Mouse (Mus musculus) monocyte, adult 5-6 weeks (primary cell): ENCODE data around the gene Phyh. TPM values are rescaled to one million over a fixed set of nuclear protein-coding genes. Genes with fewer than 3 reads are reported as not detected.

Experiments used
- ATAC-seq: fragments of 153-309, 156-312 bp; replicated peaks from 2 replicates; pipeline ENCODE4 v1.8.0; 2017; ENCODE audit warnings: mild to moderate bottlenecking; ENCODE audit not compliant: low TSS enrichment, insufficient number of reproducible peaks, severe bottlenecking, poor library complexity, low FRiP score
- total RNA-seq: library from RNA; stranded (forward); fragments of 200-1000, 200-491, 200-594 nt; gene quantifications from 3 replicates; pipeline ENCODE4 v1.2.3, GENCODE M21; 2017

Phyh gene
- total RNA-seq, 1 experiment from 2014 or later, result 110 TPM

GRCm38 (mm10) chr2:4985000-4985399, 66.2 kb downstream of the Phyh start:
- no peak for ATAC-seq

GRCm38 (mm10) chr2:4986798-4987197, 68.0 kb downstream of the Phyh start:
- ATAC-seq, result no peak

GRCm38 (mm10) chr2:4987388-4988180, 68.8 kb downstream of the Phyh start:
- no peak for ATAC-seq

Other genes starting within 250 kb of the Phyh start
- gene Bend7, start 201.2 kb upstream of the Phyh start, total RNA-seq, result not detected in 3 replicates
- gene Sephs1, start 37.5 kb upstream of the Phyh start, total RNA-seq, result 15.1 to 23.1 TPM (median 21.2 TPM) in 3 replicates
- gene Ucma, start 57.1 kb downstream of the Phyh start, total RNA-seq, result not detected in 3 replicates
- 2.6 to 4.3 TPM (median 3.1 TPM) in 3 replicates for gene Mcm10, start 93.8 kb downstream of the Phyh start, total RNA-seq
- 5.6 to 9.3 TPM (median 7.3 TPM) in 3 replicates for gene Optn, start 145.0 kb downstream of the Phyh start, total RNA-seq
- gene Ccdc3, start 218.8 kb downstream of the Phyh start, total RNA-seq, result not detected in 3 replicates